Mouse (Mus musculus) right cerebral cortex, postnatal 4 days (tissue): ENCODE results near the gene Cfap299.

ENCODE experiments used
- DNase-seq: peaks from one replicate; pipeline ENCODE4 v3.0.0-alpha.2; 2022

The Cfap299 gene

GRCm38 (mm10) chr5:98842600-98843310, 513.7 kb downstream of the Cfap299 start:
- no peak for DNase-seq

GRCm38 (mm10) chr5:98844664-98845063, 515.6 kb downstream of the Cfap299 start:
- DNase-seq = no peak
